Mouse (Mus musculus) embryonic fibroblast, embryonic 13.5 days (primary cell): ENCODE results near the gene Rph3a.
A peak's percentile ranks its signal among the peaks of the same experiment; 100 is the strongest.
"Not testable (repeated sequence)": the region's sequence is repeated elsewhere in the genome, so short reads cannot be mapped to it uniquely, and the experiment has no call there.

Experiments
- CTCF ChIP-seq: IDR thresholded peaks from 2 replicates; pipeline ENCODE4 v1.5.1; 2011; ENCODE audit warnings: mild to moderate bottlenecking, control low read depth, low read length, moderate library complexity, borderline replicate concordance; ENCODE audit not compliant: insufficient read depth
- POLR2A ChIP-seq: IDR thresholded peaks from 2 replicates; pipeline ENCODE4 v1.6.1; 2011; ENCODE audit warnings: low read depth, mild to moderate bottlenecking, control low read depth, low read length, moderate library complexity

GRCm38 (mm10) chr5:120906791-120907733 lies 102.8 kb downstream of the Rph3a start, which contains the start of gene Oas1a:
- TF ChIP-seq CTCF, result not testable (repeated sequence)
- TF ChIP-seq POLR2A, result 0 out of 2 replicates have a peak, but pooled peaks have one; percentile 21
